Mouse (Mus musculus): ENCODE data around the gene Diaph2.
A peak's percentile ranks its signal among the peaks of the same experiment; 100 is the strongest.
"Not testable (repeated sequence)": the region's sequence is repeated elsewhere in the genome, so short reads cannot be mapped to it uniquely, and the experiment has no call there.

The Diaph2 gene

DNA sequence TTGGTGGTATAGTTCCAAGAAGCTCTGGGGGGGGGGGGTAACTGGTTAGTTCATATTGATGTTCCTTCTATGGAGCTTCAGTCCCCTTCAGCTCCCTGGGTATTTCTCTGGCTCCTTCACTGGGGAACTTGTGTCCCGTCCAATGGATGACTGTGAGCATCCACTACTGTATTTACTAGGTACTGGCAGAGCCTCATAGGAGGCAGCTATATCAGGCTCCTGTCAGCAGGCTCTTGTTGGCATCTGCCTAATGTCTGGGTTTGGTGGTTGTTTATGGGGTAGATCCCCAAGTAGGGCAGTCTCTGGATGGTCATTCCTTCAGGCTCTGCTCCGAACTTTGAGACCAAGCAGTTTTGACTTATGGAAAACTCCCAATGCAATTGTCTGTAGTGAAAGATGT is 50.4 kb downstream of the Diaph2 start:
- not testable (repeated sequence) for DNase-seq (ENCODE audit: low spot score in 2 of 2)

DNA sequence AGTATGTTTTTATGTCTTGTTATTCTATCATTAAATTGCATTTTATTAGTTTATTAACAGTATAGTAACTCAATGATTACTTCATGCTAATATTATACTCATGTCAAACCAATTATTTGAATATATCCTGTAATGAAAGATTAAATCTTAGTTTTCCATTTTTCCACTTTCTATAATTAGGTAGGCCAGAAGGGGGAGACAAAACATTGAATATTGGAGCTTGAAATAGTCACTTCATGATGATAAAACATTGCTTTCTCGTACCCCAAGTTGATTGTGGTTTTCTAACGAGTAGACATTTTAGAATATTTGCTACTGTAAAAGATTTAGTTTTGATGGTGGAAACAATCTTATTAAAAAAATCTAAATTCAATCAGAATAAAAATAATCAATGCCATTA is 82.4 kb downstream of the Diaph2 start:
- DNase-seq (ENCODE audit: low spot score in 2 of 2), result no peak

DNA sequence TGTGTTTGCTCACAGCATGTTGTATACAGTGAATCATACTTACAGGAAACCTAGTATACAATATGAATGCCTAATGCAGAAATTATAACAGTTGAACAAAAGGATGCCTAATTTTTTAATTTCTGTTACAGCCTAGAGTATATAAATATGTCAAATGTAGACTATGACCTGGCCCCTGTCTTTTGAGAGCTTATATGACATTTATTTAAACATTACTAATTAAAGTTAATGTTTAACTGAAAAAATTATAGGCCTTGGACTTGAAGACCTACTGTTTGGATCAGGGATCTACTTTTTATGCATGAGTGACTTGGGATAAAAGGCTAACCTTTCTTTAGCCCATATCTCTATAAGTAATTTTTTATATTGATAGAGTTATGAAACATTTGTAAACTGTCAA is 84.3 kb downstream of the Diaph2 start:
- no peak for DNase-seq (ENCODE audit: low spot score in 2 of 2)

DNA sequence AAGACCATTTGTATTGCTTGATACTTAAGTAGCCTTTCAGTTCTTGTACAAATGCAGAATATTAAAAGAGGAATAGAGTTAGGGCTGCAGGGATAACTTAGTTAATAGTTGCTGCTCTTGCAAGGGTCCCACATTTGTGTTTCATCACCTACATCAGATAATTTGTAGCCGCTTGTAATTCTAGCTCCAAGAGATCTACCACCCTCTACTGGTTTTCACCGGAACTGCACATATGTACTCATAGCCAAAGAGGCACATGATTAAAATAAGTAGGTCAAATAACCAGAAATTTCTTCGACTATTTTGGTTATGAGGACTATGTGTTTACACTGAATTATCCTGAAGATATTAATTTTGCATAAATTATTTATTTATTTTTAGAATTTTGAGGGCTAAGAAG is 134.9 kb downstream of the Diaph2 start:
- DNase-seq (ENCODE audit: low spot score in 2 of 2), result peak; percentile 5 to 16

- DNase-seq (ENCODE audit: low spot score in 2 of 2), result no peak
These were observed 176.3 kb downstream of the Diaph2 start for GRCm38 (mm10) chrX:129925806-129926205.

- DNase-seq (ENCODE audit: low spot score in 2 of 2), result no peak
These were observed 225.3 kb downstream of the Diaph2 start for GRCm38 (mm10) chrX:129974816-129975215.

DNA sequence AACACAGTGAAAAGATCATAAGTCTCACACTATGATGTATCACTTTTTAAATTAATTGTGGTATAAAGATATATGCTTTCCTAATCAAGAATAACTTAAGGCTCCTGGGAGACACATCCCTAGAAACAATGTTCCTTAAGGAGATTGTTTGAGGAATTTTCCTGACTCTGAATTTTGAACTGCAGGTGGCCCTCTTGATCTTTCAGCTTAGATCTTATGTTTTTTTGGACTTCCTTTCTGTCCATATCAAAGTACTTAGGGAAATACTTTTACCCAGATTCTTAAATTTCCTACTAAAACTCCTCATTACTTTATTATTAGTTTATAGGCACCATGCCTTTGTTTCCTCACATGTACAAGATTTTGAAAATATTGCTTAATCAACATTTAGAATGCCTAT is 258.7 kb downstream of the Diaph2 start:
- no peak for DNase-seq (ENCODE audit: low spot score in 2 of 2)

GRCm38 (mm10) chrX:130019735-130020134 is 270.2 kb downstream of the Diaph2 start:
- no peak for DNase-seq (ENCODE audit: low spot score in 2 of 2)

- DNase-seq (ENCODE audit: low spot score in 2 of 2), result no peak
These were observed 295.0 kb downstream of the Diaph2 start for GRCm38 (mm10) chrX:130044525-130044924.

- DNase-seq (ENCODE audit: low spot score in 2 of 2), result no peak
These were observed 399.7 kb downstream of the Diaph2 start for GRCm38 (mm10) chrX:130149216-130149615.

DNA sequence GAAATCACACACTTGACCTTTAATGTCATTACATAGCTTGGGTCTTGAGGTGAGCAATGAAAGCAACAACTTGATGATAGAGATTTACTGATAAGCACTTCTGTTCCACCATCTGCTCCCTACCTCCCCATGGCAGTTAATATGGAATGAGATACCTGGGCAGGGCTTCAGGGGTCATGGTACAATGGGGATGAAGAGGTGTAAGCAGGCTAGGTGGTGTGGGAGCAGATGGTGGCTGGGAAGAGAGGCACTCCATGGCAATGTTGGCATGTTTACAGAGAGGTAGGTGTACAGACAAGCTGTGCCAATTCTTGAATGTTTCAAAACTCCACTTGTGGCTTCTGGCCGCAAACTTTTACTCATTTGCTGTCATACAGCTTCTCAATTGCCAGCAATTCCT is 402.6 kb downstream of the Diaph2 start:
- DNase-seq (ENCODE audit: low spot score in 2 of 2), result no peak

DNA sequence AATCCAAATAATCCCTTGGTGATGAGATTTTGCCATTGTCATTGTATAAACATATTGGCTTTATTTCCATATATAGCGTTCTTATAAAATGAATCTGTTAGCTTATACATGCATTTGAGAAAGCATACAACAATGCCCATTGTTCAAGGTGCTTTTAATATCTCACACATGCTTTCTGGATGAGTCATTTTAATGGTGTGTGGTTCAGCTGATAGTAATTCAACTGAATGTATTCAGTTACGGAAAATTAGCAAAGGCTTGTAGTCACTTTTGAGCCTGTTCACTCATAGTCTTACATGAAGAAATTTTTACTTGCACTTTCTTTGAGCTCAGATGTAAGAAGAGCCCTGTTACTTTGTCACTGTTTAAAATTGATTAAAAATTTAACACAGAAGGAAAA is 423.6 kb downstream of the Diaph2 start:
- no peak for DNase-seq (ENCODE audit: low spot score in 2 of 2)

GRCm38 (mm10) chrX:130187891-130188290 is 438.3 kb downstream of the Diaph2 start:
- DNase-seq (ENCODE audit: low spot score in 2 of 2), result no peak

DNA sequence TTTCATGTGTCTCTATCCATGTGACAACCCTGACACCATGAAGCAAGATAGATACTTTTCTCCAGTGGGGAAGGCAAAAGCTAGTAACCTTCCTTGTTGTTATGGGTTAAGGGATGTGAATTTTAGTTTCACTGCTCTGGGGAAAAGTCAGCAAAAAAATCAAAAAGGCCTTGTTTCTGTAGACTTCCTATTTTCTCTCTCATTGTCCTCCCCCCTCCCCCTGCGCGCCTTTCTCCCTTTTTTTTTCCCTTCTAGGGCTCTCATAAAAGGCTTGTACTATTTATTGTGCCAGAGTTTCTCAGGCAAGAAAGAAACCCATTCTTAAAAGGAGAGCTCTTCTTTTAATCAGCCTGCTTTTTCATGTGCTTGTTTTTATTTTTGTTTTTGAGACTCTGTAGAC is 438.9 kb downstream of the Diaph2 start:
- no peak for DNase-seq (ENCODE audit: low spot score in 2 of 2)

- DNase-seq (ENCODE audit: low spot score in 2 of 2), result no peak
These were observed 439.7 kb downstream of the Diaph2 start for GRCm38 (mm10) chrX:130189250-130189649.

- DNase-seq (ENCODE audit: low spot score in 2 of 2), result not testable (repeated sequence)
These were observed 447.9 kb downstream of the Diaph2 start for GRCm38 (mm10) chrX:130197412-130197811.

GRCm38 (mm10) chrX:130205243-130205642 is 455.7 kb downstream of the Diaph2 start:
- no peak for DNase-seq (ENCODE audit: low spot score in 2 of 2)

DNA sequence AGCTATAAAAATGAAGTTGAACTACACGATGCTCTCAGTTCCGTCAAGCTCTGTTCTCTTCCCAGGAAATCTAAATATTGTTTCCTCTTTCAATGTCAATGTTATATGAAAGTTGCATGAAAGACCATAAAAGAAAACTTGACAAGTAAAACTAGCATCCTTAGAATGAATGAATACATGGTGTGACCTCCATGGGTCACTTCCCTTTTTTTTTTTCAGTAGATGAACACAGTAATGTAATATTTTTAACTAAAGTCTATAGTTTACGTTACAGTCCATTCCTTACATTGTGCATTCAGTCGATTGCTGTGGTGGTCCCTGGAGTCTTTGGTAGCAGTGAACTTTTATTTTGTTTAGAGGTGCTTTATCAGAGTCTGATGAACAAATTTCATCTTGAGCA is 462.7 kb downstream of the Diaph2 start:
- no peak for DNase-seq (ENCODE audit: low spot score in 2 of 2)

GRCm38 (mm10) chrX:130212759-130213158 is 463.2 kb downstream of the Diaph2 start:
- no peak for DNase-seq (ENCODE audit: low spot score in 2 of 2)

GRCm38 (mm10) chrX:130230045-130230444 is 480.5 kb downstream of the Diaph2 start:
- DNase-seq (ENCODE audit: low spot score in 2 of 2), result no peak

- no peak for DNase-seq (ENCODE audit: low spot score in 2 of 2)
These were observed 485.6 kb downstream of the Diaph2 start for GRCm38 (mm10) chrX:130235167-130235566.

DNA sequence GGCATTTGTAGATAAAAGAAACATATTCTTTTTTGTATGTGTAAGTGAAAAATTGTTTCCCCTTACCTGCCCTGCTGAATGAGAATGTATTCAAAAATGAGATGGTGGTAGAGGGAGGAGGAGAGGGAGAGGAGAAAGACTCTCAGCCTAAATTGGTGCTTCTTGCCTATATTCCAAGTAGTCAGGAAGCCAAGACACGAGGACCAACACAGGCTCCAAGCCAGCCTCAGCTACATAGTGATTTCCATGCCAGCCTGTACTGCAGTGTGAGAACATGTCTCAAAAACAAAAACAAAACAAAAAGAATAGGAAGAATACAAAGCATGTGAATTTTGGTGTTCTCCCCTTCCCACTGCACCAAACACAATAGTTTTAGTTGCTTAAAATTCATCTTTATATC is 497.1 kb downstream of the Diaph2 start:
- no peak for DNase-seq (ENCODE audit: low spot score in 2 of 2)

DNA sequence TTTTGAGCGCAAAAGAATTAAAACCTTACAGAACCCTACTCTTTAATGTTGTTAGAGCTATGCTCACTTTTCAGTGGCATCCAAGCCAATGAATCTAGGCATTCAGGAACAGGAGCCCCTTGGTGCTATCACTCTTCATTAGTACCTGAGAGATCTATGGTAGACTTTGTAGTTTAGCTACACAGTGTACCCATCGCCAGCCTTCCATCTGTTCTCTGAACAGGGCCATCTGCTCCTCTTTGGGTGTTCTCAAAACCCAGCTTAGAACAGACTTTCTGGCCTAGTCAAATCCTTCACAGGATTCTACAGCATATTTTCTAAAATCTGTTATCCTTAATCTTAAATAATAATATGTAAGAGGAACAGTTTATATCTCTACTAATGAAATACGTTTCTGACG is 504.1 kb downstream of the Diaph2 start:
- no peak for DNase-seq (ENCODE audit: low spot score in 2 of 2)

DNA sequence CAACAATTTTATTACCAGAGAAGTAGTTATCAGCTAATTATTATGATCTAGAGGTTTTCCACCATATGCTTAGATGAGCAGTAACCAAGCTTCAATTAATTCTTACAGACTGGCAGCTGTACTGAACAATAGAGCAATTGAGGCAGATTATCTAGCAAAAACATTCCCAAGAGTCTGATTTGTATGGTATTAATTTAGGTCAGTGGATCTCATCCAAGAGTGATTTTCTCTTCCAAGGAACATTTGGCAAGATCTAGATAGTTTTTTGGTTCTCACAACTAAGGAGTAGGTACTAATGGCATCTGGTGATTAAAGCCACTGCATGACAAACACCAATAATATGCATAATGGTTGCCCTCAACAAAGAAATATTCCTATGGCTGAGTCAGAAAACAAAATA is 516.2 kb downstream of the Diaph2 start:
- no peak for DNase-seq (ENCODE audit: low spot score in 2 of 2)

DNA sequence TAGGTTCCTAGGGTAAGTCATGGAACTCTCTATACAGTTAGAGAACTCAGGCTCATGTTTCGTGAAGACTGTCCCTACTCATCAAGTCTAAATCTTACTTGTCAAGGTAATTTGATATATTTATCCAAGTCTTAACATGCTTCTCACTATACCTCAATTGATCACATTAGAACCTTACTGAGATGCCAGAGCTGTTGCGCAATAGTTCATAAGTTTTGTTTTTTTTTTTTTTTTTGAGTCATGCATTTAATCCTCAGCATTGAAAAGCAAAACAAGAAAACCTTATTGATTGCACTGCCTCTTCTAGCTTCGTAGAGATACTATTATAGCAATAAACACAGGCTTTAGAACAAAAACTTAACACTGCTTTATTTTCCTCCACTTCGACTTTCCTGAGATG is 529.6 kb downstream of the Diaph2 start:
- DNase-seq (ENCODE audit: low spot score in 2 of 2), result no peak

Data from natural killer cell, adult 2 months (primary cell).